Mouse (Mus musculus) limb, embryonic 14.5 days (tissue): ENCODE data around the gene Unk. TPM values are rescaled to one million over a fixed set of nuclear protein-coding genes. Genes with fewer than 3 reads are reported as not detected.
A peak's percentile ranks its signal among the peaks of the same experiment; 100 is the strongest.

Experiments
- ATAC-seq: fragments of 200-750 bp; cut with Nextera tagmentation; 2 replicates; pipeline ENCODE4 v1.8.0; 2017; ENCODE audit warnings: low read depth, moderate number of reproducible peaks, moderate TSS enrichment; ENCODE audit not compliant: low FRiP score
- DNase-seq: peaks from one replicate; pipeline ENCODE4 v3.0.0-alpha.2; 2015; ENCODE audit warnings: low spot score
- H3K27ac ChIP-seq: fragments of 300-500 bp; sonication (generic); replicated peaks from 2 replicates; pipeline ENCODE4 v1.5.1; 2014; ENCODE audit warnings: low read depth, mild to moderate bottlenecking, low read length, moderate library complexity, mixed read lengths
- H3K27me3 ChIP-seq: fragments of 300-500 bp; sonication (generic); 2 replicates; pipeline ENCODE4 v1.6.1; 2014; ENCODE audit warnings: low read length, mixed read lengths; ENCODE audit not compliant: control insufficient read depth, insufficient read depth
- H3K36me3 ChIP-seq: fragments of 300-500 bp; sonication (generic); 2 replicates; pipeline ENCODE4 v1.6.1; 2014; ENCODE audit warnings: mild to moderate bottlenecking, low read length, moderate library complexity, mixed read lengths; ENCODE audit not compliant: control insufficient read depth, insufficient read depth
- H3K4me1 ChIP-seq: fragments of 300-500 bp; sonication (generic); 2 replicates; pipeline ENCODE4 v1.6.1; 2014; ENCODE audit warnings: antibody characterized with exemption, low read length, mixed read lengths; ENCODE audit not compliant: control insufficient read depth, insufficient read depth
- H3K4me2 ChIP-seq: fragments of 300-500 bp; sonication (generic); replicated peaks from 2 replicates; pipeline ENCODE4 v1.6.1; 2014; ENCODE audit warnings: low read depth, mild to moderate bottlenecking, low read length, moderate library complexity; ENCODE audit not compliant: severe bottlenecking
- H3K4me3 ChIP-seq: fragments of 300-500 bp; sonication (generic); replicated peaks from 2 replicates; pipeline ENCODE4 v1.5.1; 2014; ENCODE audit warnings: low read length
- H3K9ac ChIP-seq: fragments of 300-500 bp; sonication (generic); 2 replicates; pipeline ENCODE4 v1.6.1; 2014; ENCODE audit warnings: mild to moderate bottlenecking, low read depth, low read length, moderate library complexity; ENCODE audit not compliant: severe bottlenecking
- H3K9me3 ChIP-seq: fragments of 300-500 bp; sonication (generic); 2 replicates; pipeline ENCODE4 v1.6.1; 2016; ENCODE audit warnings: low read length; ENCODE audit not compliant: control insufficient read depth
- POLR2A ChIP-seq: fragments of 200-500 bp; IDR thresholded peaks from 2 replicates; pipeline ENCODE4 v1.8.0; 2012; ENCODE audit warnings: inconsistent platforms, mild to moderate bottlenecking, moderate library complexity, borderline replicate concordance; ENCODE audit not compliant: insufficient read depth, insufficient read length; ENCODE audit errors: extremely low read depth
- WGBS: fragments of 180-500 bp; shearing (Covaris S2); extraction: QIAGEN DNeasy Blood & Tissue Kit; methylation state at CpG from one replicate; pipeline ENCODE4 v1.1.7; 2014; 5-methylcytosine and 5-hydroxymethylcytosine counted together
- polyA plus RNA-seq, 2 experiments: library from polyadenylated mRNA; depleted of rRNA in 1 of 2; stranded (reverse) in 1 of 2; unstranded in 1 of 2; fragments of >200 nt; fragmentation: Nextera tagmentation in 1 of 2; extraction: Ambion mirVana in 1 of 2; gene quantifications; 2 replicates each; pipeline versions ENCODE4 v1.2.1 to v1.2.3; 2012 to 2014

Gene Unk
- polyA plus RNA-seq, 2 experiments = 33.1 to 80.3 TPM

DNA sequence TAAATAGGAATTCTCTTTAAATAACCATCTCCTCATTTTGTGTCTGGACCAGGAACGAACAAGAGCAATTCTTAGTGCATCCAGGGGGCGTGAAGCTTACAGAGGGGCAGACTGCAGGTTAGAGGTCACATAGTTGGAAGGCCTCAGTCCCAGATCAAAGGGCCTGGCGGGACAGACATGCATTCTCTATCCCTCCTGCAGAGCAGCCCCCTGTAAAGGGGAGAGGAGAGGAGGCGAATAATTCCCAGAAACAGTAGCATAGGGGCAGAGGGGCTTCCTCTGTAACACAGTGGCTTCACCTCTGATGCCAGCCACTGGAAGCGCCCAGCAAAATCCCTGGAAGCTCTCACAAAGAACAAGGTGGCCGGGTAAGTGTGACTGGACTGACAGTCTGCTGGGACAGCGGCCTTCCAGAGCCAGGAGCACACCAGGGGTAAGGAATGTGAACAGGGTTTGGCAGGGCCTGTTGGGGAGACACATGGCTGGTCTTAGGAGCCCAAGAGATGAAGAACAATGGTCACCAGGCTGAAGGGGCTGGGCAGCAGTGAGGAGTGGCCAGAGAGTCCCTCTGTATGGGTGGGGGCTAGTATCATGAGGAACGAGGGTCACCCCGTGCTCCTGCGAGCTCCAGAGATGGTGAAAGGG is 48.7 kb downstream of the Unk start:
- 0 out of 2 replicates have a peak overlapping the region, but pooled peaks have one; percentile 38 for H3K27ac ChIP-seq
- peaks cover 49% of the 10 kb centered on the region for H3K36me3 ChIP-seq
- H3K9ac ChIP-seq = no peak overlapping the region
- no peak for ATAC-seq
- H3K4me1 ChIP-seq = peaks cover 14% of the 10 kb centered on the region; the same call in 1 of the 2 replicates
- no peak for TF ChIP-seq POLR2A
- 40% methylated on average over 10 of the region's 10 CpGs for WGBS
- no peak for DNase-seq
- no peaks in the 10 kb centered on the region for H3K9me3 ChIP-seq
- no peak overlapping the region for H3K4me2 ChIP-seq
- H3K27me3 ChIP-seq = no peaks in the 10 kb centered on the region
- no peak overlapping the region for H3K4me3 ChIP-seq

- Histone ChIP-seq H3K27me3 (no peaks in the 10 kb centered on the region), H3K36me3 (peaks cover 54% of the 10 kb centered on the region), H3K27ac (no peak overlapping the region), H3K9me3 (no peaks in the 10 kb centered on the region), H3K4me1 (peaks cover 14% of the 10 kb centered on the region; the same call in 1 of the 2 replicates), H3K4me2 (no peak overlapping the region), H3K4me3 (no peak overlapping the region), H3K9ac (no peak overlapping the region)
- TF ChIP-seq POLR2A = no peak
- WGBS = 82% methylated on average over 10 of the region's 10 CpGs
- DNase-seq (no peak), ATAC-seq (no peak)
These were observed 49.4 kb downstream of the Unk start for GRCm38 (mm10) chr11:116079511-116079910.

DNA sequence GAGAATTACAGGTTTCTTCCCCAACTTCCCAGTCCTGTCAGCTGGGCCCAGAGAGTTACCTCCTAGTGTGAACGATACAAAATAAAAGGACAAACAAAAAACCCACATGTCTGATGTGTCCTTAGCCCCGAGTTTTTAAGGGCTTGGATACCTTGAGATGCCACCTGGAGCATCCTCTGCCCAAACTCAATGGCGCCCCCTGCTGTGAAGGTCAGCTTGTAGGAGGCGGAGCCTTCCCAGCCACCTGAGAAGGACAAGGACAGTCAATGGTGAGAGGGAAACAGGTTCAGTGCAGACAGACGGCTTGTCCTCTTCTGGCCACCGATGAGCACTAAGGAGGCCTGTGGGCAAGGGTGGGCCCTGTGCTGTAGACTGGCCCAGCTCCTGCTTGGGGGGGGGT is 51.0 kb downstream of the Unk start:
- Histone ChIP-seq H3K4me1 (peaks cover 20% of the 10 kb centered on the region), H3K4me2 (no peak overlapping the region), H3K27me3 (no peaks in the 10 kb centered on the region), H3K9me3 (no peaks in the 10 kb centered on the region), H3K27ac (no peak overlapping the region), H3K4me3 (no peak overlapping the region), H3K9ac (no peak overlapping the region), H3K36me3 (peaks cover 54% of the 10 kb centered on the region)
- WGBS = 72% methylated on average over 6 of the region's 6 CpGs
- no peak for TF ChIP-seq POLR2A
- ATAC-seq (no peak), DNase-seq (no peak)

- no peak overlapping the region for H3K27ac ChIP-seq
- H3K4me2 ChIP-seq = no peak overlapping the region
- H3K27me3 ChIP-seq = no peaks in the 10 kb centered on the region
- no peak overlapping the region for H3K9ac ChIP-seq
- ATAC-seq (no peak), DNase-seq (no peak)
- H3K9me3 ChIP-seq = no peaks in the 10 kb centered on the region
- no peak overlapping the region for H3K4me3 ChIP-seq
- TF ChIP-seq POLR2A = no peak
- peaks cover 15% of the 10 kb centered on the region for H3K4me1 ChIP-seq
- WGBS = 88% methylated on average over 14 of the region's 14 CpGs
- H3K36me3 ChIP-seq = peaks cover 54% of the 10 kb centered on the region
These were observed 53.1 kb downstream of the Unk start for GRCm38 (mm10) chr11:116083096-116083672.

DNA sequence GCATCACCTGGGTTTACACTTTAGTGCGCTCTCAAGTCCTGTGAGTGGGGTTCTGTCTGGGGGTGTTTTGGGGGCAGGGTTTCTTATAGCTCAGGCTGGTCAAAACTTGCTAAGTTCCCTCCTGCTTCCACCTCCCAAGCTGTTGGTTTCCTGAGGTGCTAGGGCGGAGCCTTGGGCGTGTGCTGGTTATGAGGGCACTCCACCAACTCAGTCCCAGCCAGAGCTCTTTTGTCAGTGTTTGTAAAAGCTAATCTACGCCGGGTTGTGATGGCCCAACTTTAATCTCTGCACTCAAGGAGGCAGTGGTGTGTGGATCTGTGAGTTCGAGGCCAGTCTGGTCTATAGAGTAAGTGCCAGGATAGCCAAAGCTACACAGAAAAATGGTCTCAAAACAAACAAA is 54.0 kb downstream of the Unk start:
- Histone ChIP-seq H3K27me3 (no peaks in the 10 kb centered on the region), H3K9me3 (no peaks in the 10 kb centered on the region), H3K36me3 (peaks cover 49% of the 10 kb centered on the region), H3K27ac (no peak overlapping the region), H3K4me3 (no peak overlapping the region), H3K4me2 (no peak overlapping the region), H3K9ac (no peak overlapping the region), H3K4me1 (peaks cover 11% of the 10 kb centered on the region)
- no peak for ATAC-seq
- no peak for TF ChIP-seq POLR2A
- no peak for DNase-seq
- 88% methylated on average over 6 of the region's 6 CpGs for WGBS
